Mouse (Mus musculus) gastrocnemius, postnatal 4 days (tissue): ENCODE results near the gene Esp15. TPM values are rescaled to one million over a fixed set of nuclear protein-coding genes. Genes with fewer than 3 reads are reported as not detected.
"Not testable (repeated sequence)": the region's sequence is repeated elsewhere in the genome, so short reads cannot be mapped to it uniquely, and the experiment has no call there.

ENCODE experiments used
- DNase-seq, 2 experiments: peaks; one replicate each; pipeline ENCODE4 v3.0.0; 2021 to 2022; ENCODE audit warnings: low spot score in 2 of 2, mixed read lengths in 2 of 2
- long read RNA-seq, 2 experiments: library from polyadenylated mRNA; stranded (forward); transcript quantifications; one replicate each; pipeline ENCODE4 v2.0.0; 2021
- total RNA-seq, 2 experiments: library from RNA; stranded (reverse); gene quantifications; 2 replicates each; pipeline ENCODE4 v1.2.3; 2021

Esp15 gene
- total RNA-seq = not detected
- long read RNA-seq, experiment 1 = 0 reads
- long read RNA-seq, experiment 2 = 0 reads

- not testable (repeated sequence) for DNase-seq
Measured at GRCm38 (mm10) chr17:39640654-39641053, at the start of gene Esp15. Gene Esp15, plus strand, starts transcription at chr17:39640954.

- DNase-seq = no peak
Measured at GRCm38 (mm10) chr17:39591550-39591949, 49.2 kb upstream of the Esp15 start.

Other genes with a start within 250 kb of the Esp15 start
- gene Esp18, start 234.6 kb upstream of the Esp15 start, total RNA-seq = not detected
- not detected for gene Esp16, start 104.8 kb upstream of the Esp15 start, total RNA-seq